Mouse (Mus musculus) liver, embryonic 14.5 days (tissue): ENCODE data around the gene Btg1-ps2. TPM values are rescaled to one million over a fixed set of nuclear protein-coding genes. Genes with fewer than 3 reads are reported as not detected.
"Not testable (repeated sequence)": the region's sequence is repeated elsewhere in the genome, so short reads cannot be mapped to it uniquely, and the experiment has no call there.

Experiments used
- ATAC-seq: fragments of 200-750 bp; cut with Nextera tagmentation; 2 replicates; pipeline ENCODE4 v1.8.0; 2017; ENCODE audit warnings: moderate number of reproducible peaks, mild to moderate bottlenecking, moderate library complexity; ENCODE audit not compliant: insufficient read depth
- DNase-seq, 3 experiments: peaks; one replicate each; pipeline ENCODE4 v3.0.0-alpha.2; 2012 to 2013; ENCODE audit warnings: low read depth in 3 of 3, low spot score in 3 of 3
- H3K27ac ChIP-seq: fragments of 300-500 bp; sonication (generic); 2 replicates; pipeline ENCODE4 v1.5.1; 2014; ENCODE audit warnings: moderate library complexity, mild to moderate bottlenecking, control low read depth, inconsistent platforms
- H3K27me3 ChIP-seq: fragments of 300-500 bp; sonication (generic); 2 replicates; pipeline ENCODE4 v1.6.1; 2014; ENCODE audit warnings: mild to moderate bottlenecking, low read length, moderate library complexity; ENCODE audit not compliant: control insufficient read depth, insufficient read depth
- H3K36me3 ChIP-seq: fragments of 300-500 bp; sonication (generic); replicated peaks from 2 replicates; pipeline ENCODE4 v1.6.1; 2014; ENCODE audit warnings: low read depth; ENCODE audit not compliant: control insufficient read depth, insufficient read depth
- H3K4me1 ChIP-seq, 2 experiments: fragments of 200-500 bp in 1 of 2; fragments of 300-500 bp in 1 of 2; sonication (generic) in 1 of 2; replicated peaks; 2 replicates each; pipeline ENCODE4 v1.6.1; 2012 to 2014; ENCODE audit warnings: antibody characterized with exemption in 1 of 2, inconsistent platforms in 1 of 2, low read length in 1 of 2; ENCODE audit not compliant: control insufficient read depth in 2 of 2, insufficient read depth in 2 of 2
- H3K4me2 ChIP-seq: fragments of 300-500 bp; sonication (generic); 2 replicates; pipeline ENCODE4 v1.6.1; 2014; ENCODE audit warnings: low read depth, mild to moderate bottlenecking, control low read depth, moderate library complexity
- H3K4me3 ChIP-seq, 2 experiments: fragments of 200-500 bp in 1 of 2; fragments of 300-500 bp in 1 of 2; sonication (generic) in 1 of 2; 2 replicates each; pipeline ENCODE4 v1.5.1; 2012 to 2014; ENCODE audit warnings: low read depth in 2 of 2, low read length in 2 of 2, mild to moderate bottlenecking in 2 of 2, control low read depth in 1 of 2, inconsistent platforms in 1 of 2, moderate library complexity in 1 of 2; ENCODE audit not compliant: insufficient read depth in 1 of 2
- H3K9ac ChIP-seq: fragments of 300-500 bp; sonication (generic); replicated peaks from 2 replicates; pipeline ENCODE4 v1.6.1; 2014; ENCODE audit warnings: mild to moderate bottlenecking, control low read depth, moderate library complexity
- H3K9me3 ChIP-seq: fragments of 300-500 bp; sonication (generic); 2 replicates; pipeline ENCODE4 v1.6.1; 2016; ENCODE audit warnings: low read length, mixed read lengths; ENCODE audit not compliant: control insufficient read depth
- CTCF ChIP-seq: IDR thresholded peaks from 2 replicates; pipeline ENCODE4 v1.5.1; 2016; ENCODE audit warnings: antibody characterized with exemption, low read depth, control low read depth
- EP300 ChIP-seq: IDR thresholded peaks from 2 replicates; pipeline ENCODE4 v1.6.1; 2016; ENCODE audit warnings: antibody characterized with exemption, low read depth
- WGBS: fragments of 180-500 bp; shearing (Covaris S2); extraction: QIAGEN DNeasy Blood & Tissue Kit; methylation state at CpG from one replicate; pipeline ENCODE4 v1.1.7; 2014; ENCODE audit not compliant: insufficient replicate concordance; 5-methylcytosine and 5-hydroxymethylcytosine counted together
- polyA plus RNA-seq, 2 experiments: library from polyadenylated mRNA; depleted of rRNA in 1 of 2; stranded (reverse) in 1 of 2; unstranded in 1 of 2; fragments of >200 nt; fragmentation: Nextera tagmentation in 1 of 2; extraction: Ambion mirVana in 1 of 2; gene quantifications; 2 replicates each; pipeline versions ENCODE4 v1.2.1 to v1.2.3; 2012 to 2014

The Btg1-ps2 gene
- polyA plus RNA-seq (2012; rRNA removed) (not detected in 2 replicates), polyA plus RNA-seq (2014; fragmentation: Nextera tagmentation; extraction: Ambion mirVana) (not detected in 2 replicates)

DNA sequence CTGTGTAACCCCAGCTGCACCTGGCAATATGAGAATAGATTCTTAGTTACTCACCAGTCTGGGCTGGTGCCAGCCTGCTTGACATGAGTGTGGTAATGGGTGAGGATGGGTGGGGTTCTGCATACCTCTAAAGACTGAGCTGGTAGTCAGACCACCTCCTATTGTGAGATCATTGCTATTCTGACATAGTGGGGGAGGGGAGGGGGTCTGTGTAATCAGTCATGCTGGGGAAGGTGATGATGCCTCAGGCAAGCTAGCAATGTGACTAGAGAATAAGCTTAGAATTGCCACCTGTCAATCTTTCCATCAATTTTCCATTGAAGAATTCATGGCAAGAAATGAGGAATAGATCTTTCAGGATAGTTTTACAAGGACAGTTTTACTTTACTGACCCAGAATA is at the start of gene Btg1-ps2:
Gene Btg1-ps2, minus strand, starts transcription at position 101 of the 400 bp plus-strand sequence.
- not testable (repeated sequence) for H3K9ac ChIP-seq, H3K4me1 ChIP-seq, H3K36me3 ChIP-seq, H3K4me3 ChIP-seq, H3K27me3 ChIP-seq, H3K9me3 ChIP-seq, H3K4me2 ChIP-seq, DNase-seq, ATAC-seq, H3K27ac ChIP-seq

DNA sequence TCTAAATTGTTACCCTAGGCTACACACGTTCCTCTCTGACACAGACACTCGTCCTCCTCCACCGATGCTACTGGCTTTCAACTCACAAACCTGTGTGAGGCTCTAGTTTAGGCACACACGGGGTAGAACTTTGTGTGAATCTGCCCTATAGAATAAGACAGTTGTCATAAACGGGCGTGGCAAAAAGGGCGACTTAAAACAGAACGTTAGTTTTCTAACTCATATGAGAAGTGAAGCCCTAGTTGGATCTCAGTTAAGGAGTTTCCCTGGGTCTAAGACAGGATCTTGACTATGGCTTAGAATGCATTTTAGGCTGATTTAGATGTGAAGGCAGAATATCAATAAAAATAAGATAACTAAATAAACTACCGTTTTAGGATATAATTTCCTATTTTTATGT is 42.1 kb upstream of the Btg1-ps2 start, which contains the start of gene Rhox11:
Gene Rhox11, minus strand, starts transcription at position 101 of the 400 bp plus-strand sequence.
- WGBS, result 68% methylated on average over 9 of the region's 9 CpGs
- Histone ChIP-seq H3K9me3 (no peaks in the 10 kb centered on the region), H3K4me2 (no peak within 1 kb of the TSS), H3K27me3 (no peaks in the 10 kb centered on the region), H3K27ac (no peak within 1 kb of the TSS), H3K4me1 (no peaks in the 10 kb centered on the region), H3K36me3 (no peaks in the 10 kb centered on the region), H3K4me3 (no peak within 1 kb of the TSS), H3K9ac (no peak within 1 kb of the TSS)
- ATAC-seq (no peak), DNase-seq (no peak)
- no peak for TF ChIP-seq EP300
- no peak for TF ChIP-seq CTCF

DNA sequence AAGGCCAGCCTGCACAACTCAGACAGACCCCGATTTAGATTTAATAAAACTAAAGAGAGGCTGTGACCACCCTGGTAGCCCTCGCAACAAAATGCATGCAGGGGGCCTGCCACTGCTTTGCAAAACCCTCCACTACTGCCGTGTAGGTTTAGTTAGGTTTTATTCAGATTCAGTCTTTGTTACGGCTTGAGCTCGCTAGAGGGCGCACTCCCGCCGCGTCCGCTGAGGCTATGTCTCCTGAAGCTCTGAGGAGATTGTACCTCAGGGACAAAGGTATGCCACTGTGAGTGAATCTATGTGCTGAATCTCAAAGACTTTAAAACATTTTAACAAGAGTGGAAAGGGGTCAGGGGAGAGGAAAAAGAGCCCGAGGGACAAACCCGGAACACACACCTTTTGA is 41.3 kb upstream of the Btg1-ps2 start:
- DNase-seq, result no peak
- Histone ChIP-seq H3K4me1 (no peaks in the 10 kb centered on the region), H3K9ac (no peak overlapping the region), H3K27ac (no peak overlapping the region), H3K27me3 (no peaks in the 10 kb centered on the region), H3K4me2 (no peak overlapping the region), H3K36me3 (no peaks in the 10 kb centered on the region), H3K9me3 (no peaks in the 10 kb centered on the region), H3K4me3 (no peak overlapping the region)
- TF ChIP-seq EP300 (no peak), CTCF (peak; percentile 66)
- WGBS, result 11% methylated on average over 12 of the region's 12 CpGs
- ATAC-seq, result no peak

DNA sequence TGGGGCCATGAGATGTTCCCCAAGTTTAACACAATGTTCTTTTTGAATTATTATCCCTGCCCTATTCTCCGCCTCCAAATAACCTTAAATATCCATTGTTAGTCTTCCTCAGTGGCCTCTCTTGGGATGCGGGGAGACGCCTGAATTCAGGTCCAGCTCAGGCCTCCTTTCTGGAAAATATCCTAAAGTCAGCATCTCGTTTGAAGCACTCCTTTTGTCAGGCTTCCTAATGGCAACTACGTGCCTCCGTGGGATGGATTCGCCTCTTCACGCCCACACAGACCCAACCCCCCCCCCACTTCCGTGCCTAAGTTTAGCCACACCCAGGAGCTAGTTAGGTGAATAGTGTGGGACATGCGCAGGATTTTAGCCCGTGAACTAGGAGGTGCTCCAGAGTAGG is 23.3 kb upstream of the Btg1-ps2 start, which contains the start of gene Rhox10:
Gene Rhox10, plus strand, starts transcription at position 301 of the 400 bp plus-strand sequence.
- WGBS, result 67% methylated on average over 11 of the region's 11 CpGs
- Histone ChIP-seq H3K9me3 (no peaks in the 10 kb centered on the region), H3K9ac (no peak within 1 kb of the TSS), H3K27ac (no peak within 1 kb of the TSS), H3K36me3 (no peaks in the 10 kb centered on the region), H3K27me3 (no peaks in the 10 kb centered on the region), H3K4me3 (no peak within 1 kb of the TSS), H3K4me2 (no peak within 1 kb of the TSS), H3K4me1 (no peaks in the 10 kb centered on the region)
- DNase-seq (no peak), ATAC-seq (no peak)
- no peak for TF ChIP-seq CTCF
- TF ChIP-seq EP300, result no peak

DNA sequence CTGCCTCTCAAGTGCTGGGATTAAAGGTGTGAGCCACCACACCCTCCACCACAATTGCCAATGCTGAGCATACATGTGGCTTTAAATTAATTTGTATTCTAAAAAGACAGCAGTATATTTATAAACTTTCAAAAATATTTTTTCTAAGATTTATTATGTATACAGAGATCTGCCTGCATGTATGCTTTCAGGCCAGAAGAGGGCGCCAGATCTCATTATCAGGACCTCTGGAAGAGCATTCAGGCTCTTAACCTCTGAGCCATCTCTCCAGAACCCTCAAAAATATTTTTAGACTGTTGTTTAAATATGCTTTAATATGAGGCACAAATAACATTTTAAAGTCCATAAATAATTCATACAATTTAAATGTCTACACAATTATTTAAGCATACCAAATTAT is 18.6 kb upstream of the Btg1-ps2 start:
- ATAC-seq, result no peak
- 0% methylated on average over 1 of the region's 1 CpGs for WGBS

More for the DNA sequence above, 18.6 kb upstream of the Btg1-ps2 start:
- TF ChIP-seq EP300 (no peak), CTCF (peak; percentile 38; the same call in 1 of the 2 replicates)
- H3K36me3 ChIP-seq, result no peaks in the 10 kb centered on the region
- DNase-seq, result peak in 1 of 3 experiments; percentile 1
- H3K4me1 ChIP-seq, result no peaks in the 10 kb centered on the region
- H3K4me3 ChIP-seq, result no peak overlapping the region
- H3K27me3 ChIP-seq, result no peaks in the 10 kb centered on the region
- no peak overlapping the region for H3K4me2 ChIP-seq
- no peak overlapping the region for H3K27ac ChIP-seq
- no peak overlapping the region for H3K9ac ChIP-seq
- no peaks in the 10 kb centered on the region for H3K9me3 ChIP-seq
